Comparison of ENCODE assay signal across 8 mouse cellular contexts in genomic region chr8:113848653-113849135, GRCm38 (mm10). TPM values are rescaled to one million over a fixed set of nuclear protein-coding genes. Genes with fewer than 3 reads are reported as not detected.
DNase-seq lines count a peak whose midpoint lies in the region; ATAC-seq and TF ChIP-seq lines count a peak whose summit lies in the region.

Gene Adamts18, minus strand, starts transcription at chr8:113848738.

- 0% methylated on average over 32 of the region's 32 CpGs for WGBS in hindbrain, embryonic 11.5 days
- WGBS in limb, embryonic 14.5 days, result under 1% methylated on average over 32 of the region's 32 CpGs

- peak within 1 kb of the TSS; percentile 28; the same call in 1 of the 2 replicates for H3K4me3 ChIP-seq in testis, adult 2 months (ENCODE audit: control insufficient read depth, low read depth, low read length)
- peak within 1 kb of the TSS; percentile 61 for H3K4me3 ChIP-seq in hindbrain, embryonic 11.5 days (ENCODE audit: low read depth, low read length)
- H3K4me3 ChIP-seq in limb, embryonic 14.5 days (replicated peaks; ENCODE audit: low read length), result peak within 1 kb of the TSS; percentile 46

- H3K27me3 ChIP-seq in testis, adult 2 months (ENCODE audit: control insufficient read depth, insufficient read depth, low read length), result no peaks in the 10 kb centered on the region
- peaks cover 30% of the 10 kb centered on the region for H3K27me3 ChIP-seq in hindbrain, embryonic 11.5 days (ENCODE audit: control insufficient read depth, insufficient read depth, low read length)
- peaks cover 57% of the 10 kb centered on the region for H3K27me3 ChIP-seq in limb, embryonic 14.5 days (ENCODE audit: control insufficient read depth, insufficient read depth, low read length)

- H3K4me2 ChIP-seq in hindbrain, embryonic 11.5 days (replicated peaks; ENCODE audit: low read depth, low read length), result peak within 1 kb of the TSS; percentile 100
- peak within 1 kb of the TSS; percentile 90 for H3K4me2 ChIP-seq in limb, embryonic 14.5 days (replicated peaks; ENCODE audit: low read depth, low read length, severe bottlenecking)

- peak; percentile 38 for DNase-seq in adrenal gland, postnatal 14 days
- no peak for DNase-seq in adrenal gland, adult 8-10 months
- DNase-seq in testis, postnatal 14 days (ENCODE audit: low spot score), result no peak
- peak; percentile 68 for DNase-seq in hindbrain, embryonic 11.5 days (ENCODE audit: low spot score)
- DNase-seq in limb, embryonic 14.5 days (ENCODE audit: low spot score), result peak; percentile 32
- peak; percentile 48 for DNase-seq in right cerebral cortex, postnatal 25 days

- H3K9ac ChIP-seq in hindbrain, embryonic 11.5 days (ENCODE audit: low read depth, low read length), result peak within 1 kb of the TSS; percentile 62
- H3K9ac ChIP-seq in limb, embryonic 14.5 days (ENCODE audit: low read depth, low read length, severe bottlenecking), result peak within 1 kb of the TSS; percentile 49

- H3K4me1 ChIP-seq in testis, adult 2 months (ENCODE audit: control insufficient read depth, insufficient read depth, low read length), result peaks cover 5% of the 10 kb centered on the region
- peaks cover 3% of the 10 kb centered on the region; the same call in 1 of the 2 replicates for H3K4me1 ChIP-seq in hindbrain, embryonic 11.5 days (replicated peaks; ENCODE audit: control insufficient read depth, insufficient read depth, low read length)
- H3K4me1 ChIP-seq in limb, embryonic 14.5 days (ENCODE audit: control insufficient read depth, insufficient read depth, low read length), result peaks cover 14% of the 10 kb centered on the region

- no peak within 1 kb of the TSS for H3K27ac ChIP-seq in testis, adult 2 months (ENCODE audit: control insufficient read depth, insufficient read depth, low read depth, low read length)
- no peak within 1 kb of the TSS for H3K27ac ChIP-seq in hindbrain, embryonic 11.5 days (ENCODE audit: low read depth, low read length)
- no peak within 1 kb of the TSS for H3K27ac ChIP-seq in limb, embryonic 14.5 days (replicated peaks; ENCODE audit: low read depth, low read length)

- H3K36me3 ChIP-seq in testis, adult 2 months (ENCODE audit: control insufficient read depth, insufficient read depth, low read length), result no peaks in the 10 kb centered on the region
- H3K36me3 ChIP-seq in hindbrain, embryonic 11.5 days (ENCODE audit: control insufficient read depth, insufficient read depth, low read length), result no peaks in the 10 kb centered on the region
- H3K36me3 ChIP-seq in limb, embryonic 14.5 days (ENCODE audit: control insufficient read depth, insufficient read depth, low read length), result no peaks in the 10 kb centered on the region

- TF ChIP-seq CTCF in testis, adult 2 months (IDR thresholded peaks at IDR 0.05; ENCODE audit: control insufficient read depth, insufficient read depth, insufficient replicate concordance, low read depth, low read length), result no peak

- TF ChIP-seq POLR2A in testis, adult 2 months (IDR thresholded peaks at IDR 0.05; ENCODE audit: control insufficient read depth, low read depth, low read length), result no peak
- TF ChIP-seq POLR2A in limb, embryonic 14.5 days (IDR thresholded peaks at IDR 0.05; ENCODE audit: borderline replicate concordance, extremely low read depth, insufficient read depth, insufficient read length), result no peak

- no peaks in the 10 kb centered on the region for H3K9me3 ChIP-seq in hindbrain, embryonic 11.5 days (ENCODE audit: control insufficient read depth, low read length)
- no peaks in the 10 kb centered on the region for H3K9me3 ChIP-seq in limb, embryonic 14.5 days (ENCODE audit: control insufficient read depth, low read length)

- ATAC-seq in hindbrain, embryonic 11.5 days (ENCODE audit: low FRiP score), result peak; percentile 78
- peak; percentile 38; the same call in 1 of the 2 replicates for ATAC-seq in limb, embryonic 14.5 days (ENCODE audit: low FRiP score, low read depth)
- no peak for ATAC-seq in monocyte, adult 5-6 weeks (replicated peaks; ENCODE audit: insufficient number of reproducible peaks, low FRiP score, low TSS enrichment, poor library complexity, severe bottlenecking)

RNA-seq across cellular contexts. Expression of gene Adamts18, which starts in this region (rescaled TPM):
- 0.23 and 0.26 TPM in 2 replicates for total RNA-seq in adrenal gland, postnatal 14 days (2021)
- total RNA-seq in adrenal gland, adult 8-10 months (2022), result under 1 TPM in 1 of 4 experiments, not detected in 3; 0.07 TPM
- polyA plus RNA-seq in testis, adult 2 months (2012; rRNA removed), result 0.11 and 0.32 TPM in 2 replicates
- polyA plus RNA-seq in hindbrain, embryonic 11.5 days (2014; fragmentation: Nextera tagmentation; extraction: Ambion mirVana), result 0.25 and 0.97 TPM in 2 replicates
- polyA plus RNA-seq in limb, embryonic 14.5 days (2012; rRNA removed), result 2.6 and 2.7 TPM in 2 replicates
- polyA plus RNA-seq in limb, embryonic 14.5 days (2014; fragmentation: Nextera tagmentation; extraction: Ambion mirVana), result 3.1 and 4.1 TPM in 2 replicates
- total RNA-seq in monocyte, adult 5-6 weeks (2017), result not detected in 3 replicates

Comparison
In these comparisons a context has a peak if more than half of its experiments do, and no peak if none do; other contexts are left out.
1. Peak in DNase-seq in adrenal gland, postnatal 14 days; RNA of the gene not detected or under 1 TPM.
2. Peak in DNase-seq, ATAC-seq, H3K4me3 ChIP-seq, H3K9ac ChIP-seq and H3K4me2 ChIP-seq in hindbrain, embryonic 11.5 days; RNA of the gene not detected or under 1 TPM.
3. DNase-seq: peak in limb, embryonic 14.5 days (single experiment) and right cerebral cortex, postnatal 25 days (single experiment); none in adrenal gland, adult 8-10 months (single experiment) and testis, postnatal 14 days (single experiment).
4. Peak in every context shown above with its lines, with median percentiles within 50 percentile points of each other: H3K4me3 ChIP-seq.